Mouse (Mus musculus) forebrain, postnatal 0 days (tissue): ENCODE measurements around the gene Frmd4b. TPM values are rescaled to one million over a fixed set of nuclear protein-coding genes. Genes with fewer than 3 reads are reported as not detected.
A peak's percentile ranks its signal among the peaks of the same experiment; 100 is the strongest.

Experiments
- ATAC-seq: fragments of 200-750 bp; cut with Nextera tagmentation; 2 replicates; pipeline ENCODE4 v1.8.0; 2017; ENCODE audit warnings: mild to moderate bottlenecking, moderate library complexity
- DNase-seq: peaks from one replicate; pipeline ENCODE4 v3.0.0-alpha.2; 2015
- H3K27ac ChIP-seq: fragments of 300-500 bp; sonication (generic); 2 replicates; pipeline ENCODE4 v1.5.1; 2014; ENCODE audit warnings: low read depth, mild to moderate bottlenecking, antibody characterized with exemption, low read length, moderate library complexity, mixed read lengths
- H3K27me3 ChIP-seq: fragments of 300-500 bp; sonication (generic); 2 replicates; pipeline ENCODE4 v1.6.1; 2014; ENCODE audit warnings: mild to moderate bottlenecking, low read length, mixed read lengths; ENCODE audit not compliant: insufficient read depth
- H3K36me3 ChIP-seq: fragments of 300-500 bp; sonication (generic); 2 replicates; pipeline ENCODE4 v1.6.1; 2014; ENCODE audit warnings: mild to moderate bottlenecking, moderate library complexity; ENCODE audit not compliant: insufficient read depth
- H3K4me1 ChIP-seq: fragments of 300-500 bp; sonication (generic); 2 replicates; pipeline ENCODE4 v1.6.1; 2014; ENCODE audit warnings: antibody characterized with exemption; ENCODE audit not compliant: insufficient read depth
- H3K4me2 ChIP-seq: fragments of 300-500 bp; sonication (generic); 2 replicates; pipeline ENCODE4 v1.6.1; 2014; ENCODE audit warnings: low read depth, mild to moderate bottlenecking, moderate library complexity
- H3K4me3 ChIP-seq: fragments of 300-500 bp; sonication (generic); 2 replicates; pipeline ENCODE4 v1.5.1; 2014; ENCODE audit warnings: low read depth, low read length, mixed read lengths
- H3K9ac ChIP-seq: fragments of 300-500 bp; sonication (generic); 2 replicates; pipeline ENCODE4 v1.6.1; 2014; ENCODE audit warnings: mild to moderate bottlenecking
- H3K9me3 ChIP-seq: fragments of 300-500 bp; sonication (generic); 2 replicates; pipeline ENCODE4 v1.6.1; 2016; ENCODE audit warnings: low read length
- CTCF ChIP-seq: sonication (generic); IDR thresholded peaks from 2 replicates; pipeline ENCODE4 v1.5.1; 2016; ENCODE audit warnings: antibody characterized with exemption, control low read depth, low read depth
- WGBS: fragments of 180-500 bp; shearing (Covaris S2); extraction: QIAGEN DNeasy Blood & Tissue Kit; methylation state at CpG from one replicate; pipeline ENCODE4 v1.1.7; 2014; 5-methylcytosine and 5-hydroxymethylcytosine counted together
- polyA plus RNA-seq: library from polyadenylated mRNA; unstranded; fragments of >200 nt; fragmentation: Nextera tagmentation; extraction: Ambion mirVana; gene quantifications from 2 replicates; pipeline ENCODE4 v1.2.1, GENCODE M21; 2015
- total RNA-seq: library from RNA; depleted of rRNA; stranded (reverse); fragments of >200 nt; gene quantifications from 2 replicates; pipeline ENCODE4 v1.2.3, GENCODE M21; 2014

Frmd4b gene
- total and polyA plus RNA-seq, 2 experiments from 2014 or later: 17.0 to 43.7 TPM

- peak overlapping the region; percentile 91 for H3K27ac ChIP-seq
- peaks cover 14% of the 10 kb centered on the region; the same call in 1 of the 2 replicates for H3K4me1 ChIP-seq
- H3K9me3 ChIP-seq: no peaks in the 10 kb centered on the region
- peak overlapping the region; percentile 78 for H3K4me3 ChIP-seq
- no peaks in the 10 kb centered on the region for H3K27me3 ChIP-seq
- 23% methylated on average over 7 of the region's 7 CpGs for WGBS
- DNase-seq (no peak), ATAC-seq (peak; percentile 8; the same call in 1 of the 2 replicates)
- peak overlapping the region; percentile 86 for H3K9ac ChIP-seq
- H3K36me3 ChIP-seq: no peaks in the 10 kb centered on the region
- TF ChIP-seq CTCF: no peak
- peak overlapping the region; percentile 79 for H3K4me2 ChIP-seq
These were observed 433 bp upstream of the Frmd4b start for GRCm38 (mm10) chr6:97617774-97618173.

GRCm38 (mm10) chr6:97616658-97617265 lies 579 bp downstream of the Frmd4b start:
- no peaks in the 10 kb centered on the region for H3K36me3 ChIP-seq
- peak overlapping the region; percentile 86 for H3K9ac ChIP-seq
- peaks cover 14% of the 10 kb centered on the region; the same call in 1 of the 2 replicates for H3K4me1 ChIP-seq
- under 1% methylated on average over 40 of the region's 40 CpGs for WGBS
- DNase-seq: peak; percentile 80
- H3K27ac ChIP-seq: peak overlapping the region; percentile 91
- peak; percentile 26; the same call in 1 of the 2 replicates for TF ChIP-seq CTCF
- no peaks in the 10 kb centered on the region for H3K27me3 ChIP-seq
- ATAC-seq: peak; percentile 81
- peak overlapping the region; percentile 78 for H3K4me3 ChIP-seq
- H3K9me3 ChIP-seq: no peaks in the 10 kb centered on the region
- peak overlapping the region; percentile 79 for H3K4me2 ChIP-seq

GRCm38 (mm10) chr6:97615901-97616461 lies 1.4 kb downstream of the Frmd4b start:
- Histone ChIP-seq H3K27ac (peak overlapping the region; percentile 91; the same call in 1 of the 2 replicates), H3K27me3 (no peaks in the 10 kb centered on the region), H3K9ac (peak overlapping the region; percentile 86), H3K4me2 (peak overlapping the region; percentile 79), H3K4me3 (peak overlapping the region; percentile 78), H3K9me3 (no peaks in the 10 kb centered on the region), H3K4me1 (peaks cover 14% of the 10 kb centered on the region; the same call in 1 of the 2 replicates), H3K36me3 (no peaks in the 10 kb centered on the region)
- 3% methylated on average over 16 of the region's 16 CpGs for WGBS
- no peak for ATAC-seq
- DNase-seq: peak; percentile 26
- TF ChIP-seq CTCF: no peak

- Histone ChIP-seq H3K9ac (no peak overlapping the region), H3K27ac (no peak overlapping the region), H3K4me3 (no peak overlapping the region), H3K9me3 (no peaks in the 10 kb centered on the region), H3K27me3 (no peaks in the 10 kb centered on the region), H3K4me1 (peaks cover 14% of the 10 kb centered on the region; the same call in 1 of the 2 replicates), H3K4me2 (peak overlapping the region; percentile 79), H3K36me3 (no peaks in the 10 kb centered on the region)
- ATAC-seq: no peak
- no peak for TF ChIP-seq CTCF
- DNase-seq: no peak
These were observed 3.2 kb downstream of the Frmd4b start for GRCm38 (mm10) chr6:97614179-97614578.

- no peak overlapping the region for H3K9ac ChIP-seq
- WGBS: 57% methylated on average over 5 of the region's 5 CpGs
- no peaks in the 10 kb centered on the region for H3K27me3 ChIP-seq
- no peak for DNase-seq
- peaks cover 17% of the 10 kb centered on the region for H3K4me1 ChIP-seq
- H3K27ac ChIP-seq: no peak overlapping the region
- H3K36me3 ChIP-seq: no peaks in the 10 kb centered on the region
- peak overlapping the region; percentile 8; the same call in 1 of the 2 replicates for H3K4me2 ChIP-seq
- H3K4me3 ChIP-seq: no peak overlapping the region
- TF ChIP-seq CTCF: no peak
- no peaks in the 10 kb centered on the region for H3K9me3 ChIP-seq
- ATAC-seq: no peak
These were observed 4.5 kb downstream of the Frmd4b start for GRCm38 (mm10) chr6:97612861-97613260.

- no peaks in the 10 kb centered on the region for H3K9me3 ChIP-seq
- H3K27me3 ChIP-seq: no peaks in the 10 kb centered on the region
These were observed 7.3 kb downstream of the Frmd4b start for GRCm38 (mm10) chr6:97610051-97610450.

GRCm38 (mm10) chr6:97607646-97608045 lies 9.7 kb downstream of the Frmd4b start:
- ATAC-seq (no peak), DNase-seq (no peak)
- no peak overlapping the region for H3K4me2 ChIP-seq
- no peak for TF ChIP-seq CTCF
- H3K36me3 ChIP-seq: no peaks in the 10 kb centered on the region
- H3K9me3 ChIP-seq: no peaks in the 10 kb centered on the region
- no peak overlapping the region for H3K4me3 ChIP-seq
- no peaks in the 10 kb centered on the region for H3K27me3 ChIP-seq
- peaks cover 4% of the 10 kb centered on the region; the same call in 1 of the 2 replicates for H3K4me1 ChIP-seq
- H3K27ac ChIP-seq: no peak overlapping the region
- no peak overlapping the region for H3K9ac ChIP-seq
- 44% methylated on average over 3 of the region's 3 CpGs for WGBS

More at GRCm38 (mm10) chr6:97610051-97610450, 7.3 kb downstream of the Frmd4b start:
- no peak overlapping the region for H3K4me2 ChIP-seq
- DNase-seq (no peak), ATAC-seq (no peak)
- no peaks in the 10 kb centered on the region for H3K36me3 ChIP-seq
- H3K9ac ChIP-seq: no peak overlapping the region
- H3K4me3 ChIP-seq: no peak overlapping the region
- WGBS: 55% methylated on average over 2 of the region's 2 CpGs
- H3K4me1 ChIP-seq: peaks cover 10% of the 10 kb centered on the region
- H3K27ac ChIP-seq: no peak overlapping the region
- no peak for TF ChIP-seq CTCF
